Mouse (Mus musculus) myocyte (in vitro differentiated cells): ENCODE results near the gene Grk4. TPM values are rescaled to one million over a fixed set of nuclear protein-coding genes. Genes with fewer than 3 reads are reported as not detected.

Source experiments
- H3K27me3 ChIP-seq: one replicate; pipeline ENCODE4 v1.6.1; 2011; ENCODE audit not compliant: control insufficient read depth, insufficient read depth, insufficient read length
- H3K36me3 ChIP-seq: one replicate; pipeline ENCODE4 v1.6.1; 2011; ENCODE audit not compliant: control insufficient read depth, insufficient read depth
- H3K4me2 ChIP-seq: one replicate; pipeline ENCODE4 v1.6.1; 2011; ENCODE audit warnings: low read depth, control low read depth
- H3K4me3 ChIP-seq: one replicate; pipeline ENCODE4 v1.5.1; 2011; ENCODE audit warnings: mild to moderate bottlenecking, control low read depth, moderate library complexity
- H3K79me2 ChIP-seq: one replicate; pipeline ENCODE4 v1.6.1; 2011; ENCODE audit not compliant: control insufficient read depth, insufficient read depth
- H3ac ChIP-seq: one replicate; pipeline ENCODE4 v1.6.1; 2011; ENCODE audit not compliant: control insufficient read depth, insufficient read length
- CEBPB ChIP-seq: IDR thresholded peaks from 2 replicates; pipeline ENCODE4 v1.6.1; 2011; ENCODE audit warnings: mild to moderate bottlenecking, moderate library complexity; ENCODE audit not compliant: poor library complexity, insufficient read depth, severe bottlenecking
- E2F4 ChIP-seq: IDR thresholded peaks from one replicate; pipeline ENCODE4 v1.6.1; 2011; ENCODE audit warnings: mild to moderate bottlenecking, control low read depth, moderate library complexity; ENCODE audit not compliant: insufficient read depth
- MAX ChIP-seq: IDR thresholded peaks from one replicate; pipeline ENCODE4 v1.6.1; 2011; ENCODE audit warnings: low read depth, mild to moderate bottlenecking, control low read depth
- MYOD1 ChIP-seq, 3 experiments: IDR thresholded peaks; one replicate each; pipeline ENCODE4 v1.6.1; 2011; ENCODE audit warnings: control low read depth in 2 of 3, low read depth in 2 of 3, mild to moderate bottlenecking in 2 of 3, moderate library complexity in 1 of 3; ENCODE audit not compliant: insufficient read length in 2 of 3, control insufficient read depth in 1 of 3
- MYOG ChIP-seq, 3 experiments: IDR thresholded peaks; one replicate each; pipeline ENCODE4 v1.6.1; 2011; ENCODE audit warnings: control low read depth in 2 of 3, low read depth in 2 of 3, mild to moderate bottlenecking in 2 of 3; ENCODE audit not compliant: insufficient read length in 2 of 3, control insufficient read depth in 1 of 3, insufficient read depth in 1 of 3
- POLR2A ChIP-seq: IDR thresholded peaks from one replicate; pipeline ENCODE4 v1.6.1; 2011; ENCODE audit warnings: low read depth, mild to moderate bottlenecking, control low read depth, moderate library complexity; ENCODE audit not compliant: insufficient read length
- POLR2AphosphoS2 ChIP-seq: IDR thresholded peaks from one replicate; pipeline ENCODE4 v1.6.1; 2011; ENCODE audit warnings: low read depth, control low read depth; ENCODE audit not compliant: insufficient read length
- REST ChIP-seq: IDR thresholded peaks from one replicate; pipeline ENCODE4 v1.6.1; 2011; ENCODE audit warnings: mild to moderate bottlenecking, control low read depth, moderate library complexity; ENCODE audit not compliant: insufficient read depth, insufficient read length
- SRF ChIP-seq: IDR thresholded peaks from one replicate; pipeline ENCODE4 v1.6.1; 2011; ENCODE audit warnings: low read depth; ENCODE audit not compliant: control insufficient read depth, insufficient read length
- TCF12 ChIP-seq: IDR thresholded peaks from one replicate; pipeline ENCODE4 v1.6.1; 2011; ENCODE audit warnings: mild to moderate bottlenecking, control low read depth; ENCODE audit not compliant: poor library complexity, insufficient read depth, severe bottlenecking
- TCF3 ChIP-seq: IDR thresholded peaks from one replicate; pipeline ENCODE4 v1.6.1; 2011; ENCODE audit warnings: low read depth, control low read depth; ENCODE audit not compliant: insufficient read length
- USF1 ChIP-seq: IDR thresholded peaks from one replicate; pipeline ENCODE4 v1.6.1; 2011; ENCODE audit warnings: low read depth, mild to moderate bottlenecking, control low read depth, moderate library complexity
- polyA plus RNA-seq: library from polyadenylated mRNA; unstranded; fragments of >200 nt; fragmentation: generic; extraction: Trizol; gene quantifications from one replicate; pipeline ENCODE4 v1.2.1, GENCODE M21; 2012; ENCODE audit warnings: missing spikeins

Grk4 gene
- polyA plus RNA-seq, 1 experiment = 0.34 TPM

DNA sequence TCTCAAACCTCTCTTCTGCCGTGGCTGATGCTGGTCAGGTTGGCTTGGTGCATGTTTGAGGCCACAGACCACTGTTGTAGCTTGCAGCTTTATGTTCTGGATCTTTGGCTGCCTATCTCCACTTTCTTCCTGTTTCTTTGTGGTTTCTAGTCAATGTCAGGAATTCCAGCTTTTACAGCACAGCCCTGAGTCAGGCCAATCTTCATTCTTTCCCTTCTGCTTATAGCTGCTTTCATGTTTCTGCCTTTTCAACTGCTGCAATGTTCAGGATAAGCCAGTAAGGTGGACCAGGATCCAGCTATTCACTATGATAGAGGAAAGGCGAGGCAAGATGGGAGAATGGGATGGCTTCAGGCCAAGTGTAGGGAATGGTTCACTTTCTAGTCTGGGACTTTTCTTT, 131.0 kb downstream of the Grk4 start:
- Histone ChIP-seq H3K27me3 (no peaks in the 10 kb centered on the region), H3ac (no peak overlapping the region), H3K36me3 (peaks cover 33% of the 10 kb centered on the region), H3K4me3 (no peak overlapping the region), H3K79me2 (no peaks in the 10 kb centered on the region), H3K4me2 (no peak overlapping the region)
- TF ChIP-seq TCF12 = no peak
- no peak for TF ChIP-seq TCF3
- no peak for TF ChIP-seq MYOD1 (IDR thresholded peaks at IDR 0.05; ENCODE audit: control insufficient read depth in 1 of 3, insufficient read length in 2 of 3, low read depth in 2 of 3)
- TF ChIP-seq E2F4 = no peak
- no peak for TF ChIP-seq USF1
- TF ChIP-seq MYOG (IDR thresholded peaks at IDR 0.05; ENCODE audit: control insufficient read depth in 1 of 3, insufficient read depth in 1 of 3, insufficient read length in 2 of 3, low read depth in 2 of 3) = no peak
- no peak for TF ChIP-seq POLR2A
- TF ChIP-seq CEBPB = no peak
- no peak for TF ChIP-seq MAX
- no peak for TF ChIP-seq SRF
- TF ChIP-seq REST = no peak
- no peak for TF ChIP-seq POLR2AphosphoS2

DNA sequence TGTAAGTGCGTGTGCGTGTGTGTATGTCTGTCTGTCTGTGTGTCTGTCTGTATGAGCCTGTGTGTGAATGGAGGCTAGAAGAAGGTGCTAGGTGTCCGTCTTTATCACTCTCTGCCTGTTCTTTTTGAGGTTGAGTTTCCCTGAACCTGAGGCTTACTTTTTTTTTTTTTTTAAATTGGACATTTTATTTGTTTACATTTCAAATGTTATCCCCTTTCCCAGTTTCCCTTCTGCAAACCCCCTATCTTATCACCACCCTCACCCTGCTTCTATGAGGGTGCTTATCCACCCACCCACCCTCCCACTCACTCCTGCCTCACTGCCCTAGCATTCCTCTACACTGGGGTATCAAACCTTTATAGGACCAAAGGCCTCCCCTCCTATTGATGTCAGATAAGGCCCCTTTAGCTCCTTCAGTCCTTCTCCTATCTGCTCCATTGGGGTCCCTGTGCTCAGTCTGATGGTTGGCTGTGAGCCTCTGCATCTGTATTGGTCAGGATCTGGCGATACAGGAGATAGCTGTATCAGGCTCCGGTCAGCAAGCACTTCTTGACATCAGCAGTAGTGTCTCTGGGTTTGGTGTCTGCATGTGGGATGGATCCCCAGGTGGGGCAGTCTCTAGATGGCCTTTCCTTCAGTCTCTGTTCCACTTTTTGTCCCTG, 140.2 kb downstream of the Grk4 start:
- Histone ChIP-seq H3K79me2 (no peaks in the 10 kb centered on the region), H3K36me3 (peaks cover 35% of the 10 kb centered on the region), H3K27me3 (no peaks in the 10 kb centered on the region), H3K4me3 (no peak overlapping the region), H3ac (no peak overlapping the region), H3K4me2 (no peak overlapping the region)
- TF ChIP-seq E2F4 (no peak), TCF12 (no peak), POLR2A (no peak), MYOD1 (IDR thresholded peaks at IDR 0.05; ENCODE audit: control insufficient read depth in 1 of 3, insufficient read length in 2 of 3, low read depth in 2 of 3) (no peak), CEBPB (no peak), TCF3 (no peak), USF1 (no peak), SRF (no peak), MAX (no peak), REST (no peak), MYOG (IDR thresholded peaks at IDR 0.05; ENCODE audit: control insufficient read depth in 1 of 3, insufficient read depth in 1 of 3, insufficient read length in 2 of 3, low read depth in 2 of 3) (no peak), POLR2AphosphoS2 (no peak)

Other genes starting within 250 kb of the Grk4 start
- 10.6 TPM for gene Tnip2, start 146.4 kb upstream of the Grk4 start, polyA plus RNA-seq
- 14.3 TPM for gene Sh3bp2, start 134.5 kb upstream of the Grk4 start, polyA plus RNA-seq
- 160 TPM for gene Add1, start 86.7 kb upstream of the Grk4 start, polyA plus RNA-seq
- 41.0 TPM for gene Mfsd10, start 23.2 kb upstream of the Grk4 start, polyA plus RNA-seq
- gene Nop14, start 231 bp upstream of the Grk4 start, polyA plus RNA-seq = 30.4 TPM
- 8.9 TPM for gene Htt, start 101.4 kb downstream of the Grk4 start, polyA plus RNA-seq
- gene Msantd1, start 247.6 kb downstream of the Grk4 start, polyA plus RNA-seq = not detected